Mouse (Mus musculus) cerebellum, adult 8-10 months (tissue): ENCODE results near the gene Acnat2.
"Not testable (repeated sequence)": the region's sequence is repeated elsewhere in the genome, so short reads cannot be mapped to it uniquely, and the experiment has no call there.

ENCODE experiments used
- DNase-seq: peaks from one replicate; pipeline ENCODE4 v3.0.0; 2022

Acnat2 gene

GRCm38 (mm10) chr4:49407957-49408356 is at the start of gene Acnat2:
Acnat2 (minus strand) TSS chr4:49408151.
- not testable (repeated sequence) for DNase-seq

GRCm38 (mm10) chr4:49456171-49456570 is 48.2 kb upstream of the Acnat2 start:
- DNase-seq = no peak

GRCm38 (mm10) chr4:49451848-49452551 is 44.0 kb upstream of the Acnat2 start:
- DNase-seq = no peak

- not testable (repeated sequence) for DNase-seq
Observed at GRCm38 (mm10) chr4:49451133-49451847, 43.3 kb upstream of the Acnat2 start.

- DNase-seq = not testable (repeated sequence)
Observed at GRCm38 (mm10) chr4:49436968-49437367, 29.0 kb upstream of the Acnat2 start.

- not testable (repeated sequence) for DNase-seq
Observed at GRCm38 (mm10) chr4:49410151-49410550, 2.2 kb upstream of the Acnat2 start.

GRCm38 (mm10) chr4:49386873-49387272 is 21.1 kb downstream of the Acnat2 start:
- DNase-seq = no peak

- DNase-seq = not testable (repeated sequence)
Observed at GRCm38 (mm10) chr4:49383576-49384318, 24.2 kb downstream of the Acnat2 start.

- DNase-seq = not testable (repeated sequence)
Observed at GRCm38 (mm10) chr4:49368046-49368445, 39.9 kb downstream of the Acnat2 start.

- no peak for DNase-seq
Observed at GRCm38 (mm10) chr4:49357097-49357496, 50.9 kb downstream of the Acnat2 start.

GRCm38 (mm10) chr4:49350470-49350869 is 57.5 kb downstream of the Acnat2 start:
- DNase-seq = no peak

- DNase-seq = no peak
Observed at GRCm38 (mm10) chr4:49348677-49349076, 59.3 kb downstream of the Acnat2 start.

- DNase-seq = not testable (repeated sequence)
Observed at GRCm38 (mm10) chr4:49348001-49348400, 60.0 kb downstream of the Acnat2 start.

- not testable (repeated sequence) for DNase-seq
Observed at GRCm38 (mm10) chr4:49340091-49340490, 67.9 kb downstream of the Acnat2 start.

GRCm38 (mm10) chr4:49337949-49338348 is 70.0 kb downstream of the Acnat2 start:
- DNase-seq = not testable (repeated sequence)
